Mouse (Mus musculus): ENCODE measurements around the gene Snx11.

- TF ChIP-seq CTCF (IDR thresholded peaks at IDR 0.05; ENCODE audit: control insufficient read depth, insufficient read depth, insufficient replicate concordance, low read depth, low read length) (peak; percentile 23; the same call in 1 of the 2 replicates), POLR2A (IDR thresholded peaks at IDR 0.05; ENCODE audit: control insufficient read depth, low read depth, low read length) (no peak)
These were observed 22.1 kb downstream of the Snx11 start for GRCm38 (mm10) chr11:96755298-96755697.
